Mouse (Mus musculus) ES-Bruce4 (cell line): ENCODE measurements around the gene Grifin.

Experiments used
- CTCF ChIP-seq: IDR thresholded peaks from one replicate; pipeline ENCODE4 v1.8.1; 2011; ENCODE audit warnings: low read depth, low read length
- POLR2A ChIP-seq: IDR thresholded peaks from one replicate; pipeline ENCODE4 v1.8.1; 2011; ENCODE audit warnings: low read length; ENCODE audit not compliant: insufficient read depth

DNA sequence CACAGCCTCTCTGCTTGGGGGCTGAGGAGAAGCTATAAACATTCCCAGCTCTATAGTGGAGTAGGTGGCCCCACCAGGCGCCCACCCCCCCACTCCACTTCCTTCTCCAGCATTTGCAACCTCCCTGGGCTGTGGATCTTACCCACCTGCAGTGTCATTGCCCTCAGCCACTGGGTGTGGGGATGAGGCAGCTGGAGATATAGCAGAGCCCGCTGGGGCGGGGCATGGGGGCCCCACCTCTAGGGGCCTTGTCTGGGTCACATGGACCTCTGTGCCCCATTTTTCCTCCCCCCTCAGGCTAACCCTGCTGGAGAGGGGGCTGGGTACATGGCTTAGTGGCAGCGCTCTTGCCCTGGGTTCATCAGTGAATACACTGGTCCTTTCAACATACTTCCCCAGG, at the start of gene Grifin:
- TF ChIP-seq CTCF, result no peak
- TF ChIP-seq POLR2A, result no peak
